Mouse (Mus musculus) kidney, postnatal 36 days (tissue): ENCODE measurements around the gene Trim67.

Source experiments
- DNase-seq, 2 experiments: peaks; one replicate each; pipeline ENCODE4 v3.0.0; 2021 to 2022; ENCODE audit warnings: mixed read lengths in 2 of 2

Trim67 gene

DNA sequence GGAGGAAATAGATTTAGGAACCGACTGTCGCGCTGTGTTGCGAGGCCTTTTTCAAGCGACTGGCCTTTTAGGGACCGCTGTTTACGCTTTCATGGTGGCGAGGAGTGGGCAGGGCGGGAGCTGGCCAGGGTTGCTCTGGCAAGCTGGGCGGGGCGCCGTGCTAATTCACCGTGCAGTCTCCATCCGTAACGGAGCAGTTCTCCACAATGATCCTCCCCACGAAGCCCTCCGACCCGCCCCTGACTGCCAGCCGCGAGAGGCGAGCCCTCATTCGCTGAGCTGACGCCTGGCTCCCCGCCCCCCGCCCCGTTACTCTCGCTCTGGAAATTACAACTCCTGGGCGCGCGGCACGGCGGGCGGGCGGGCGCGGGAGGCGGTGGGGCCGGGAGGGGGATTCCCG is at the start of gene Trim67:
Gene Trim67, plus strand, starts transcription at position 385 of the 400 bp plus-strand sequence.
- peak in 1 of 2 experiments; percentile 56 for DNase-seq

DNA sequence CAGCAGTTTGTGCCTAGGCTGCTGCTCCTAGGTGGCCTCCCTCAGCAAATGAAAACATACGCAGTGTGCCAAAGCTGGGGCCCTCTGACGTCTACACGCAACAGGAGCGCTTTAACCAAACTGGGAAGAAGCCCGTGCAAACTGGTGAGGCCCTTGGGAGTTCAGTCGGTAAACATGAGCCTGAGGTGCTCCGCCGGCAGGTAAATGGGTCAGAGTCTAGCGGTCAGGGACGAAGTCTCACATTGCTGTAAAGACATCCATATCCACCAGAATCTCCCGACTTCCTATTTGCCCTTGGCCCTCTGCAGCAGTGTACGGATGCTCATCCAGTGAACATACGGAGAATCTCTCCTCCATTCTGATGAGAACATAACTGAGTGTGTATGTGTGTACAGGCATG is 46.2 kb upstream of the Trim67 start:
- no peak for DNase-seq

- DNase-seq: peak in 1 of 2 experiments; percentile 18
These were observed 41.7 kb upstream of the Trim67 start for GRCm38 (mm10) chr8:124751191-124751590.

- DNase-seq: peak; percentile 51 to 77
These were observed 41.2 kb upstream of the Trim67 start, which contains the start of gene Fam89a for GRCm38 (mm10) chr8:124751709-124752173. Gene Fam89a, minus strand, starts transcription at chr8:124751832.

GRCm38 (mm10) chr8:124752325-124752862 is 40.5 kb upstream of the Trim67 start:
- DNase-seq: no peak

DNA sequence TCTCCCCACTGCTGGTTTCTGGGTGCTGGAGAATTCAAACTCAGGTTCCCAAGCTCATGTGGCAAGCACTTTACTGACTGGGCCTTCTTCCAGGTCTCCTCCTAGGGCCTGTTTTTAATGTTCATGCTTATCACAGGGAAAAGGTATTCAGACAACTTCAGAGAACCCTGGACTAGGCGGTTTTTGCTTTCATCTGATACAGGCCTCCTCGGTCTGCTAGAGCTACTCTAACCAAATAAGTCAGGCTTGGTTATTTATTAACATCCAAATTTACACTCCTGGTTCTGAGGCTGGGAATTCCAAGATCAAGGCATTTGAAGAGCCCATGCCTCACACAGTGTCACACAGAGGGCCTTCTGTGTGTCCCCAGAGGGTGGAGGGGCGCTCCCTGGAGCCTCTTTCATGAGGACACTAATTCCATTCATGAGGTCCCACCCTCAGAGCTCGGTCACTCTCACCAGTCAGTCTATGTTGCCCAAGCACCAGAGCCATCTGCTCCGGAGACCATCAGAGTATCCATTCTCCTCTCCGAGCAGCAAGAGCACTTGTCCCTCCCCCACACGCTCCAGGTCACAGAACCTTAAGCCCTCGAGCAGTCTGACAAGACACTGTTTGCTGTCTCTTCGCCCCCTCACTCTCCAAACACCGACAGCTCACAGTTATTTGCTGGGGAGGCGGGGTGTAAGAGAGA is 38.6 kb upstream of the Trim67 start:
- peak; percentile 10 to 31 for DNase-seq

DNA sequence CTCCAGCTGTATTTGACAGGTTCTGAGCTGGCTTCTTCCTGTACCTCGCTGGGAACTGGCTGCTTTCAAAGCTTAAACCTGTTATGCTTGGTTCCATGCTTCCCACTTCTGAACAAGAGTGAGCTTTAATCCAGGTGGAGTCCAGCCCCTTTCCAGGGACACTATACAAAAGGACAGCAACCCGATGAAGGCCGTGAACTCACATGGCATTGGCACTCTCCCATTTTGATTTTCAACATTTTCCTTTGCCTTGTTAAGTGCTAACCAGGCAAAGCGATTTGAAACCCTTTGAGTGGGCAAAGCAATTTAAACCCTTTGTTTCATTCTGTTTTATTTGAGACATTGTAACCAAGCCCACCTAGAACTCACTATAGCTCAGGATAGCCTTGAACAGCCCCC is 38.1 kb upstream of the Trim67 start:
- no peak for DNase-seq

DNA sequence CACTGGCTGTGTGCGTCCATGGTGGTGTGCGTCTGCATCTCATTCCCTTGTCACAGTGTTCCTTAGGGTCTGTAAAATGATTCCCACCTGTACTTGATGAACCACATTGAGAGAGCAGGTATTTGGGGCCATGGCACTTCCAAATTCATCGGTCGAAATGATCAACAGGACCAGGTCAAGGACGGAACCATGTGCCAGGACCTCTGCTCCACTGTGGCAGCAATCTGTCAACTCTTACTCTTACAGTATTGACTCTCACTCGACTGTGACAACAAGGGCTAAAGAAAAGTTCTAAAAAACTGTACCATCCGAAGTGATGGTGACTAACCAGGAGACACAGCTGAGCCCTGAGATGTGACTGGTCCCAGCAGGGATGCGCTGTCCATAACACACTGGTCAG is 37.4 kb upstream of the Trim67 start:
- no peak for DNase-seq

- DNase-seq: no peak
These were observed 36.7 kb upstream of the Trim67 start for GRCm38 (mm10) chr8:124756153-124756552.

DNA sequence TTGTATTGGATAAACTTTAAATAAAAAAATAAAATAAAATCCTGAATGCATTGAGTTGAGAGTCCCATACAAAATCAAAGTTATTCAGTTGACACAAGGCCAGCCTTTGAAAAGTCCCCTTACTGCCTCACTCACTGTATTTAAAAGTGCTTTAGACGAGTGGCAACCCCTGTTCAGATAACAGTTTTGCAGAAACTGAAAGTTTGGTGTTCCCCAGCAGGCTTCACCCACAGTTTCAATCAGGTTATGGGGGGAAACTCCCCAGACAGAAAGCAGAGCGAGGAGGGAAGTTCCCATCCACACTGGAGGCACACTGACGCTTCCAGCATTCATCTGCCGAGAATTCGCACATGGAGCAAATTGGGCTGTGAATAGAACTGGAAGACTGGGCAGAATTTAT is 36.3 kb upstream of the Trim67 start:
- no peak for DNase-seq

GRCm38 (mm10) chr8:124758544-124758943 is 34.3 kb upstream of the Trim67 start:
- DNase-seq: peak in 1 of 2 experiments; percentile 76

DNA sequence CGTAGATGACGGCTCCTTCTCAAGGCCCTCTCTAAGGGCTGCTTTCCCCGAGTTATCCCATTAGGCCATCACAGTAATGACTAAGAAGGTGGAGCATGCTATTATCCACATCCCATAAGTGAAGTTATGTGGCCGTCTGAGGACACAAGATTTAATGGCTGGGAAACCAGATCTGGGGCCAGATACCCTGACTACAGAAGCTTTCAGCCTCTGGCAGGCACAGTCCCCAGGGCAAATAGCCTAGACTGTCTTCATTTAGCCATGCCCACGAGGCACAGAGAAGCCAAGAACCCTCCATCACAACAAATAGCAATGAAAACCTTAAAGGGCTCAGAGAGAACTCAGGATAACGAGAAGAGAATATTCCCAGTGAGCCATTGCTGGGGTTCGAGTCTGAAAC is 29.8 kb upstream of the Trim67 start:
- DNase-seq: no peak

- no peak for DNase-seq
These were observed 20.5 kb upstream of the Trim67 start for GRCm38 (mm10) chr8:124772389-124772788.

GRCm38 (mm10) chr8:124775695-124776094 is 17.2 kb upstream of the Trim67 start:
- peak; percentile 72 to 90 for DNase-seq

DNA sequence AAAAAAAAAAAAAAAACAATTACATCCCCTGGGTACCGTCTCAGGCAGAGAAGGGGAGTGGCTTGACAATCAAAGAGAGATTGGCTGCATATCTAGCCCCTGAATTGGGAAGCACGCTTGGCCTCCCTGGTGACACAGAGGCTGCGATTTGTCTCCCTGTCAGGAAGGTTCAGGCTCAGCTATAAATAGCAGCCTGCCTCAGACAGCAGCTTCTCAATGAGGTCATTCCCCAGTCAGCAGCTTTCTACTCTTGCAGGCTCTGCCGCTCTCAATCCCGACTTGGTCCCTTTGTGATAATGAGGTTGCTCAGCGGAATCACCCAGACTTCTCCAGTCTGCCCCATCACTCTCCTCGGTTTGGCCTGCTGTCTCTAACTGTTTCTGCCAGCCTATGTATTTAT is 12.7 kb upstream of the Trim67 start:
- DNase-seq: no peak

DNA sequence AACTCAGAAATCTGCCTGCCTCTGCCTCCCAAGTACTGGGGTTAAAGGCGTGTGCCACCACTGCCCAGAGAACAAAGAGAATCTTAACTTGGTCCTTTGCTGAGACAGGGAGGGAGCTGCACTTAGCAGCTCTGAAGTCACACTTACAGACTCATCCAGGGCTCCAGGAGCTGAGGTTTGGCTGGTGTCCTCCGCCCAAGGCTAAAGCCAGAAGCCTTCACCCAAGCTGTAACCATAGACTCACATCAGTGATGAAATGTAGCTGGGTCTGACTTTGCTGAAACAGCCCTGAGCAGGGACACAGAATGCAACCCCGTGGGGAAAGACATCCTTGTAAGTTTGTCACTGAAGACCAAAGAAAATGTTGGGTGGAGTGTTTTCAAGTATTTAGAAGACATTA is 10.5 kb upstream of the Trim67 start:
- no peak for DNase-seq

DNA sequence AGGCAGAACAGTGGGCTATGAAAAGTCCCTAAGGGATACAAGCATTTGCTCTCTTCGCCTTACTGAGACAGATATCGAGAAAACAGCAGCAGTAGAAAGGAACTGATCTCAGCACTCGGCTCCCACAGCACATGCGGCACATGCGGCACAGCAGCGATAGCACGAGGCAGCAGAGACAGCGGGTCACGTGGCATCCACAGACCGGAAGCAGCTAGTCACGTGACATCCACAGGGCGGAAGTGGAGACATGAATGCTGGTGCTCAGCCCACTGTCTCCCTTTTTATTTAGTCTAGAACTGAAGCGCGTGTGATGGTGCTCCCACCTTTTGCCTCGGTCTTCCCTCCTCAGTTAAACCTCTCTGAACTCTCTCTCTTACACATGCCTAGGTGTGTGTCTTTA is 9.7 kb upstream of the Trim67 start:
- DNase-seq: no peak

GRCm38 (mm10) chr8:124784613-124785012 is 8.3 kb upstream of the Trim67 start:
- DNase-seq: no peak

GRCm38 (mm10) chr8:124790676-124791075 is 2.2 kb upstream of the Trim67 start:
- DNase-seq: no peak

GRCm38 (mm10) chr8:124791751-124792150 is 1.1 kb upstream of the Trim67 start:
- no peak for DNase-seq

GRCm38 (mm10) chr8:124792186-124792585 is 706 bp upstream of the Trim67 start:
- DNase-seq: peak in 1 of 2 experiments; percentile 20

GRCm38 (mm10) chr8:124793172-124793651 is 320 bp downstream of the Trim67 start:
- peak; percentile 90 to 97 for DNase-seq

DNA sequence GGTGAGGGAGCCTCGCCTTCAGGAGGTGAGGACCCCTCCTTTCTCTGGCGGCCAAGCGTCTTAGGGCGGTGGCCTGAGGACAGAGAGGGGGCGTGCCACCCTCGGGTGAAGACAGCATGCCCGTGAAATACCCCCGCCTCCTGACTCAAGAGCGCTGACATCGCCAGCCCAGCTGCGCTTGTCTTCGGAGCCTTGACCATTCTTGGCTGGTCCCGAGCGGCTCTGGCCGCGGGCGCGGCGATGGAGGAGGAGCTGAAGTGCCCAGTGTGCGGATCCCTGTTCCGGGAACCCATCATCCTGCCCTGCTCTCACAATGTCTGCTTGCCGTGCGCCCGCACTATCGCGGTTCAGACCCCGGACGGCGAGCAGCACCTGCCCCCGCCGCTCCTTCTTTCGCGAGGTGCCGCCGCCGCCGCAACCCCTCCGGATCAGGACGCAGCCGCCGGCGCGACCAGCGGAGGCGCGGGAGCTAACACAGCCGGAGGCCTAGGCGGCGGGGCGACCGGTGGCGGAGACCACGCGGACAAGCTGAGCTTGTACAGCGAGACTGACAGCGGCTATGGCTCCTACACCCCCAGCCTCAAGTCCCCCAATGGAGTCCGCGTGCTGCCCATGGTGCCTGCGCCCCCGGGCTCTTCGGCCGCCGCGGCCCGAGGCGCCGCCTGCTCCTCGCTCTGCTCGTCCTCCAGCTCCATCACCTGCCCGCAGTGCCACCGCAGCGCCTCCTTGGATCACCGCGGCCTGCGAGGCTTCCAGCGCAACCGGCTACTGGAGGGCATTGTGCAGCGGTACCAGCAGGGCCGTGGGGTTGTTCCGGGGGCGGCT is 981 bp downstream of the Trim67 start:
- DNase-seq: peak in 1 of 2 experiments; percentile 11

- DNase-seq: peak in 1 of 2 experiments; percentile 76
These were observed 1.5 kb downstream of the Trim67 start for GRCm38 (mm10) chr8:124794486-124794780.
